Mouse (Mus musculus): ENCODE data around the gene Cryl1. TPM values are rescaled to one million over a fixed set of nuclear protein-coding genes. Genes with fewer than 3 reads are reported as not detected.

Cryl1 gene
- polyA plus RNA-seq, 1 experiment from 2014 or later = 9.4 TPM

- no peak overlapping the region for H3K4me3 ChIP-seq
- no peaks in the 10 kb centered on the region for H3K9me3 ChIP-seq
- ATAC-seq (ENCODE audit: low FRiP score, low read depth) = no peak
- no peak overlapping the region for H3K27ac ChIP-seq
- H3K4me2 ChIP-seq (replicated peaks) = no peak overlapping the region
- peaks cover 2% of the 10 kb centered on the region; the same call in 1 of the 2 replicates for H3K4me1 ChIP-seq
- no peak overlapping the region for H3K9ac ChIP-seq
- WGBS = 81% methylated on average over 5 of the region's 5 CpGs
- H3K36me3 ChIP-seq = no peaks in the 10 kb centered on the region
- peaks cover 14% of the 10 kb centered on the region; the same call in 1 of the 2 replicates for H3K27me3 ChIP-seq (replicated peaks)
These were observed 1.1 kb downstream of the Cryl1 start for GRCm38 (mm10) chr14:57397221-57397620.

GRCm38 (mm10) chr14:57395470-57395869 is 2.9 kb downstream of the Cryl1 start:
- Histone ChIP-seq H3K4me3 (no peak overlapping the region), H3K27me3 (replicated peaks) (peaks cover 14% of the 10 kb centered on the region; the same call in 1 of the 2 replicates), H3K36me3 (no peaks in the 10 kb centered on the region), H3K4me2 (replicated peaks) (no peak overlapping the region), H3K4me1 (peaks cover 2% of the 10 kb centered on the region; the same call in 1 of the 2 replicates), H3K9me3 (no peaks in the 10 kb centered on the region), H3K27ac (no peak overlapping the region), H3K9ac (no peak overlapping the region)
- WGBS = 76% methylated on average over 2 of the region's 2 CpGs
- no peak for ATAC-seq (ENCODE audit: low FRiP score, low read depth)

GRCm38 (mm10) chr14:57392278-57392677 is 6.1 kb downstream of the Cryl1 start:
- WGBS = 76% methylated on average over 5 of the region's 5 CpGs

GRCm38 (mm10) chr14:57391621-57392020 is 6.7 kb downstream of the Cryl1 start:
- H3K27ac ChIP-seq = no peak overlapping the region
- H3K4me3 ChIP-seq = no peak overlapping the region
- H3K9me3 ChIP-seq = no peaks in the 10 kb centered on the region
- WGBS = 79% methylated on average over 4 of the region's 4 CpGs
- H3K4me2 ChIP-seq (replicated peaks) = no peak overlapping the region
- H3K36me3 ChIP-seq = no peaks in the 10 kb centered on the region
- ATAC-seq (ENCODE audit: low FRiP score, low read depth) = no peak
- no peaks in the 10 kb centered on the region for H3K4me1 ChIP-seq
- H3K9ac ChIP-seq = no peak overlapping the region
- H3K27me3 ChIP-seq (replicated peaks) = no peaks in the 10 kb centered on the region

More at GRCm38 (mm10) chr14:57392278-57392677, 6.1 kb downstream of the Cryl1 start:
- Histone ChIP-seq H3K9ac (no peak overlapping the region), H3K9me3 (no peaks in the 10 kb centered on the region), H3K27me3 (replicated peaks) (peaks cover 7% of the 10 kb centered on the region; the same call in 1 of the 2 replicates), H3K4me2 (replicated peaks) (no peak overlapping the region), H3K27ac (no peak overlapping the region), H3K4me3 (no peak overlapping the region), H3K4me1 (no peaks in the 10 kb centered on the region), H3K36me3 (no peaks in the 10 kb centered on the region)
- no peak for ATAC-seq (ENCODE audit: low FRiP score, low read depth)

GRCm38 (mm10) chr14:57386758-57387561 is 11.4 kb downstream of the Cryl1 start:
- Histone ChIP-seq H3K27me3 (replicated peaks) (no peaks in the 10 kb centered on the region), H3K36me3 (no peaks in the 10 kb centered on the region), H3K9ac (no peak overlapping the region), H3K4me3 (no peak overlapping the region), H3K4me2 (replicated peaks) (no peak overlapping the region), H3K9me3 (no peaks in the 10 kb centered on the region), H3K4me1 (no peaks in the 10 kb centered on the region), H3K27ac (no peak overlapping the region)
- no peak for ATAC-seq (ENCODE audit: low FRiP score, low read depth)
- WGBS = 75% methylated on average over 14 of the region's 14 CpGs

- H3K4me2 ChIP-seq (replicated peaks) = no peak overlapping the region
- H3K9ac ChIP-seq = no peak overlapping the region
- no peak overlapping the region for H3K4me3 ChIP-seq
- no peak overlapping the region for H3K27ac ChIP-seq
- WGBS = 84% methylated on average over 5 of the region's 5 CpGs
- H3K27me3 ChIP-seq (replicated peaks) = no peaks in the 10 kb centered on the region
- ATAC-seq (ENCODE audit: low FRiP score, low read depth) = no peak
- H3K36me3 ChIP-seq = no peaks in the 10 kb centered on the region
- no peaks in the 10 kb centered on the region for H3K9me3 ChIP-seq
- no peaks in the 10 kb centered on the region for H3K4me1 ChIP-seq
These were observed 12.7 kb downstream of the Cryl1 start for GRCm38 (mm10) chr14:57385667-57386066.

- Histone ChIP-seq H3K27ac (no peak overlapping the region), H3K27me3 (replicated peaks) (no peaks in the 10 kb centered on the region), H3K4me2 (replicated peaks) (no peak overlapping the region), H3K4me3 (no peak overlapping the region), H3K9ac (no peak overlapping the region), H3K9me3 (no peaks in the 10 kb centered on the region), H3K36me3 (no peaks in the 10 kb centered on the region), H3K4me1 (no peaks in the 10 kb centered on the region)
- no peak for ATAC-seq (ENCODE audit: low FRiP score, low read depth)
- WGBS = 81% methylated on average over 5 of the region's 5 CpGs
These were observed 20.8 kb downstream of the Cryl1 start for GRCm38 (mm10) chr14:57377531-57377930.

GRCm38 (mm10) chr14:57376956-57377355 is 21.4 kb downstream of the Cryl1 start:
- no peak overlapping the region for H3K4me2 ChIP-seq (replicated peaks)
- 80% methylated on average over 9 of the region's 9 CpGs for WGBS
- no peak for ATAC-seq (ENCODE audit: low FRiP score, low read depth)
- no peak overlapping the region for H3K27ac ChIP-seq
- H3K4me3 ChIP-seq = no peak overlapping the region
- H3K9ac ChIP-seq = no peak overlapping the region
- no peaks in the 10 kb centered on the region for H3K4me1 ChIP-seq
- H3K27me3 ChIP-seq (replicated peaks) = no peaks in the 10 kb centered on the region
- no peaks in the 10 kb centered on the region for H3K9me3 ChIP-seq
- H3K36me3 ChIP-seq = no peaks in the 10 kb centered on the region

- 83% methylated on average over 8 of the region's 8 CpGs for whole genome bisulfite sequencing
- Histone ChIP-seq H3K27ac (no peak overlapping the region), H3K36me3 (no peaks in the 10 kb centered on the region), H3K4me1 (no peaks in the 10 kb centered on the region), H3K27me3 (replicated peaks) (no peaks in the 10 kb centered on the region), H3K4me3 (no peak overlapping the region), H3K4me2 (replicated peaks) (no peak overlapping the region), H3K9ac (no peak overlapping the region), H3K9me3 (no peaks in the 10 kb centered on the region)
- no peak for ATAC-seq (ENCODE audit: low FRiP score, low read depth)
These were observed 22.3 kb downstream of the Cryl1 start for GRCm38 (mm10) chr14:57376016-57376415.

GRCm38 (mm10) chr14:57375205-57375604 is 23.1 kb downstream of the Cryl1 start:
- H3K4me3 ChIP-seq = no peak overlapping the region
- H3K9ac ChIP-seq = no peak overlapping the region
- 78% methylated on average over 9 of the region's 9 CpGs for WGBS
- no peak overlapping the region for H3K4me2 ChIP-seq (replicated peaks)
- no peaks in the 10 kb centered on the region for H3K27me3 ChIP-seq (replicated peaks)
- H3K27ac ChIP-seq = no peak overlapping the region
- no peak for ATAC-seq (ENCODE audit: low FRiP score, low read depth)
- no peaks in the 10 kb centered on the region for H3K36me3 ChIP-seq
- H3K9me3 ChIP-seq = no peaks in the 10 kb centered on the region
- no peaks in the 10 kb centered on the region for H3K4me1 ChIP-seq

GRCm38 (mm10) chr14:57372348-57373102 is 25.8 kb downstream of the Cryl1 start:
- Histone ChIP-seq H3K4me3 (no peak overlapping the region), H3K27me3 (replicated peaks) (no peaks in the 10 kb centered on the region), H3K4me1 (no peaks in the 10 kb centered on the region), H3K27ac (no peak overlapping the region), H3K9ac (no peak overlapping the region), H3K4me2 (replicated peaks) (no peak overlapping the region), H3K9me3 (no peaks in the 10 kb centered on the region), H3K36me3 (no peaks in the 10 kb centered on the region)
- ATAC-seq (ENCODE audit: low FRiP score, low read depth) = peak; percentile 37; the same call in 1 of the 2 replicates
- WGBS = 52% methylated on average over 8 of the region's 8 CpGs

GRCm38 (mm10) chr14:57367327-57367726 is 31.0 kb downstream of the Cryl1 start:
- ATAC-seq (ENCODE audit: low FRiP score, low read depth) = no peak
- H3K4me1 ChIP-seq = no peaks in the 10 kb centered on the region

More at GRCm38 (mm10) chr14:57367327-57367726, 31.0 kb downstream of the Cryl1 start:
- Histone ChIP-seq H3K9ac (no peak overlapping the region), H3K36me3 (no peaks in the 10 kb centered on the region), H3K4me2 (replicated peaks) (no peak overlapping the region), H3K4me3 (no peak overlapping the region), H3K27ac (no peak overlapping the region), H3K27me3 (replicated peaks) (no peaks in the 10 kb centered on the region), H3K9me3 (no peaks in the 10 kb centered on the region)
- WGBS = 29% methylated on average over 4 of the region's 4 CpGs

Data from neural tube, embryonic 12.5 days (tissue).